Mouse (Mus musculus) C2C12 (cell line): ENCODE results near the gene Cdkn2aip.

Experiments used
- CEBPB ChIP-seq: IDR thresholded peaks from one replicate; pipeline ENCODE4 v1.6.1; 2011; ENCODE audit warnings: low read depth, mild to moderate bottlenecking, control low read depth, moderate library complexity
- CTCF ChIP-seq: IDR thresholded peaks from one replicate; pipeline ENCODE4 v1.5.1; 2011; ENCODE audit not compliant: control insufficient read depth, insufficient read depth, insufficient read length
- FOSL1 ChIP-seq: IDR thresholded peaks from one replicate; pipeline ENCODE4 v1.8.0; 2011; ENCODE audit warnings: mild to moderate bottlenecking, low read length; ENCODE audit not compliant: poor library complexity, insufficient read depth, severe bottlenecking
- MAX ChIP-seq: IDR thresholded peaks from one replicate; pipeline ENCODE4 v1.6.1; 2011; ENCODE audit warnings: mild to moderate bottlenecking, control low read depth
- MYOD1 ChIP-seq: IDR thresholded peaks from one replicate; pipeline ENCODE4 v1.6.1; 2011; ENCODE audit warnings: low read depth; ENCODE audit not compliant: control insufficient read depth, insufficient read length
- MYOG ChIP-seq: IDR thresholded peaks from one replicate; pipeline ENCODE4 v1.6.1; 2011; ENCODE audit not compliant: control insufficient read depth, insufficient read length; ENCODE audit errors: extremely low read depth
- USF1 ChIP-seq: IDR thresholded peaks from one replicate; pipeline ENCODE4 v1.6.1; 2011; ENCODE audit warnings: low read depth, mild to moderate bottlenecking, control low read depth, moderate library complexity

- TF ChIP-seq CTCF (no peak), MAX (no peak), MYOD1 (no peak), USF1 (no peak), MYOG (no peak), CEBPB (no peak), FOSL1 (no peak)
Measured at GRCm38 (mm10) chr8:47760685-47761084, 47.0 kb upstream of the Cdkn2aip start.
